Mouse (Mus musculus): Measurements from ENCODE around the gene Rabac1. TPM values are rescaled to one million over a fixed set of nuclear protein-coding genes. Genes with fewer than 3 reads are reported as not detected.

The Rabac1 gene
- total and polyA plus RNA-seq, 3 experiments, result 11.7 to 79.9 (median 36.3) TPM

GRCm38 (mm10) chr7:24953966-24954365 lies 18.6 kb downstream of the Rabac1 start:
- peaks cover 4% of the 10 kb centered on the region; the same call in 1 of the 2 replicates for H3K4me1 ChIP-seq (ENCODE audit: insufficient read depth, low read depth, low read length)
- no peaks in the 10 kb centered on the region; the same call in 1 of the 2 replicates for H3K27me3 ChIP-seq (ENCODE audit: insufficient read depth, low read length)
- 0 out of 2 replicates have a peak, but pooled peaks cover 4% of the 10 kb centered on the region for H3K9me3 ChIP-seq (replicated peaks)
- H3K4me3 ChIP-seq (ENCODE audit: low read depth, low read length), result no peak overlapping the region
- TF ChIP-seq GATA2 (IDR thresholded peaks at IDR 0.05; ENCODE audit: borderline replicate concordance, low read depth, low read length) (no peak), TAL1 (conservative IDR thresholded peaks at IDR 0.05; ENCODE audit: low read depth, low read length) (no peak), POLR2AphosphoS5 (IDR thresholded peaks at IDR 0.05; ENCODE audit: insufficient replicate concordance, low read depth, low read length) (no peak), GATA1 (IDR thresholded peaks at IDR 0.05; ENCODE audit: borderline replicate concordance, low read length) (no peak), CTCF (IDR thresholded peaks at IDR 0.05; ENCODE audit: low read depth, low read length) (no peak)
- ATAC-seq (ENCODE audit: extremely low read depth, insufficient number of reproducible peaks, low FRiP score, poor library complexity, severe bottlenecking) (no peak), DNase-seq (ENCODE audit: low spot score) (no peak)
- no peaks in the 10 kb centered on the region for H3K36me3 ChIP-seq (replicated peaks)

GRCm38 (mm10) chr7:24949958-24950623 lies 22.5 kb downstream of the Rabac1 start:
- Histone ChIP-seq H3K27me3 (ENCODE audit: insufficient read depth, low read length) (peaks cover 7% of the 10 kb centered on the region; the same call in 1 of the 2 replicates), H3K9me3 (replicated peaks) (no peaks in the 10 kb centered on the region), H3K4me3 (ENCODE audit: low read depth, low read length) (no peak overlapping the region), H3K36me3 (replicated peaks) (no peaks in the 10 kb centered on the region), H3K4me1 (ENCODE audit: insufficient read depth, low read depth, low read length) (peaks cover 4% of the 10 kb centered on the region; the same call in 1 of the 2 replicates)
- peak; percentile 77 for DNase-seq (ENCODE audit: low spot score)
- ATAC-seq (ENCODE audit: extremely low read depth, insufficient number of reproducible peaks, low FRiP score, poor library complexity, severe bottlenecking), result no peak
- no peak for TF ChIP-seq GATA1 (IDR thresholded peaks at IDR 0.05; ENCODE audit: borderline replicate concordance, low read length)
- no peak for TF ChIP-seq POLR2AphosphoS5 (IDR thresholded peaks at IDR 0.05; ENCODE audit: insufficient replicate concordance, low read depth, low read length)
- peak; percentile 43 for TF ChIP-seq CTCF (IDR thresholded peaks at IDR 0.05; ENCODE audit: low read depth, low read length)
- no peak for TF ChIP-seq GATA2 (IDR thresholded peaks at IDR 0.05; ENCODE audit: borderline replicate concordance, low read depth, low read length)
- no peak for TF ChIP-seq TAL1 (conservative IDR thresholded peaks at IDR 0.05; ENCODE audit: low read depth, low read length)

- Histone ChIP-seq H3K4me1 (ENCODE audit: insufficient read depth, low read depth, low read length) (peaks cover 4% of the 10 kb centered on the region; the same call in 1 of the 2 replicates), H3K27me3 (ENCODE audit: insufficient read depth, low read length) (peaks cover 19% of the 10 kb centered on the region), H3K9me3 (replicated peaks) (no peaks in the 10 kb centered on the region), H3K4me3 (ENCODE audit: low read depth, low read length) (no peak overlapping the region), H3K36me3 (replicated peaks) (no peaks in the 10 kb centered on the region)
- DNase-seq (ENCODE audit: low spot score), result no peak
- no peak for ATAC-seq (ENCODE audit: extremely low read depth, insufficient number of reproducible peaks, low FRiP score, poor library complexity, severe bottlenecking)
- no peak for TF ChIP-seq CTCF (IDR thresholded peaks at IDR 0.05; ENCODE audit: low read depth, low read length)
- no peak for TF ChIP-seq GATA1 (IDR thresholded peaks at IDR 0.05; ENCODE audit: borderline replicate concordance, low read length)
- no peak for TF ChIP-seq GATA2 (IDR thresholded peaks at IDR 0.05; ENCODE audit: borderline replicate concordance, low read depth, low read length)
- TF ChIP-seq POLR2AphosphoS5 (IDR thresholded peaks at IDR 0.05; ENCODE audit: insufficient replicate concordance, low read depth, low read length), result no peak
- no peak for TF ChIP-seq TAL1 (conservative IDR thresholded peaks at IDR 0.05; ENCODE audit: low read depth, low read length)
Measured at GRCm38 (mm10) chr7:24948774-24949173, 23.8 kb downstream of the Rabac1 start.

- Histone ChIP-seq H3K36me3 (replicated peaks) (no peaks in the 10 kb centered on the region), H3K27me3 (ENCODE audit: insufficient read depth, low read length) (peaks cover 26% of the 10 kb centered on the region), H3K4me1 (ENCODE audit: insufficient read depth, low read depth, low read length) (peaks cover 4% of the 10 kb centered on the region; the same call in 1 of the 2 replicates), H3K4me3 (ENCODE audit: low read depth, low read length) (no peak overlapping the region), H3K9me3 (replicated peaks) (no peaks in the 10 kb centered on the region)
- ATAC-seq (ENCODE audit: extremely low read depth, insufficient number of reproducible peaks, low FRiP score, poor library complexity, severe bottlenecking) (no peak), DNase-seq (ENCODE audit: low spot score) (no peak)
- TF ChIP-seq TAL1 (conservative IDR thresholded peaks at IDR 0.05; ENCODE audit: low read depth, low read length) (no peak), GATA1 (IDR thresholded peaks at IDR 0.05; ENCODE audit: borderline replicate concordance, low read length) (no peak), CTCF (IDR thresholded peaks at IDR 0.05; ENCODE audit: low read depth, low read length) (no peak), GATA2 (IDR thresholded peaks at IDR 0.05; ENCODE audit: borderline replicate concordance, low read depth, low read length) (no peak), POLR2AphosphoS5 (IDR thresholded peaks at IDR 0.05; ENCODE audit: insufficient replicate concordance, low read depth, low read length) (no peak)
Measured at GRCm38 (mm10) chr7:24947316-24948048, 25.1 kb downstream of the Rabac1 start.

GRCm38 (mm10) chr7:24944257-24944950 lies 28.1 kb downstream of the Rabac1 start, which contains the start of gene Gm4881:
TSS of gene Gm4881 (minus strand) at chr7:24944494.
- no peaks in the 10 kb centered on the region for H3K9me3 ChIP-seq (replicated peaks)
- no peak for DNase-seq (ENCODE audit: low spot score)
- no peak for TF ChIP-seq GATA1 (IDR thresholded peaks at IDR 0.05; ENCODE audit: borderline replicate concordance, low read length)
- no peak for TF ChIP-seq TAL1 (conservative IDR thresholded peaks at IDR 0.05; ENCODE audit: low read depth, low read length)
- TF ChIP-seq CTCF (IDR thresholded peaks at IDR 0.05; ENCODE audit: low read depth, low read length), result no peak
- TF ChIP-seq POLR2AphosphoS5 (IDR thresholded peaks at IDR 0.05; ENCODE audit: insufficient replicate concordance, low read depth, low read length), result no peak
- no peak for TF ChIP-seq GATA2 (IDR thresholded peaks at IDR 0.05; ENCODE audit: borderline replicate concordance, low read depth, low read length)
- no peak for ATAC-seq (ENCODE audit: extremely low read depth, insufficient number of reproducible peaks, low FRiP score, poor library complexity, severe bottlenecking)
- no peaks in the 10 kb centered on the region for H3K4me1 ChIP-seq (ENCODE audit: insufficient read depth, low read depth, low read length)
- no peaks in the 10 kb centered on the region for H3K36me3 ChIP-seq (replicated peaks)
- H3K27me3 ChIP-seq (ENCODE audit: insufficient read depth, low read length), result peaks cover 37% of the 10 kb centered on the region
- H3K4me3 ChIP-seq (ENCODE audit: low read depth, low read length), result no peak within 1 kb of the TSS
